Mouse (Mus musculus) brain, adult 2 months (tissue): ENCODE results near the gene Cib4.
A peak's percentile ranks its signal among the peaks of the same experiment; 100 is the strongest.

Source experiments
- DNase-seq: peaks from one replicate; pipeline ENCODE4 v3.0.0; 2011; ENCODE audit warnings: low read depth, low spot score

Gene Cib4

GRCm38 (mm10) chr5:30574367-30574766 is 28.7 kb upstream of the Cib4 start:
- DNase-seq, result peak; percentile 28

GRCm38 (mm10) chr5:30571820-30572219 is 26.2 kb upstream of the Cib4 start:
- no peak for DNase-seq

DNA sequence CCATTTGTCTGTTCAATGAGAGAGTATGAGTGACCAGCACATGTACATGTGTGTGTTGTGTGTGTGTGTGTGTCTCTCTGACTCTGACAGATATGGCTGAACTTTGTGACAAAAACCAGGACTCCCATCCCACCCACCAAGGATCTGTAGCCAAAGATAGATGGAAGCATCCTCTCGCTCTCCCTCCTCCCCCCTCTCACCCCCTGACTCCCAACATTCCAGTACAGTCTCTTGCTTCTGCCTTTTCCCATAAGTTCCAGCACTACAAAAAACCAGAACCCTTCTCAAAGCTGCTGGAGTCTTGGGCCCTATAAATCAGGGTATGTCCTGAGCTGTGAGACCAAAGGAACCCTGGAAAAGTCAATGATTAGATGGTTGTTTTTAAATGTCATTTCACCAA is 22.8 kb upstream of the Cib4 start:
- no peak for DNase-seq

DNA sequence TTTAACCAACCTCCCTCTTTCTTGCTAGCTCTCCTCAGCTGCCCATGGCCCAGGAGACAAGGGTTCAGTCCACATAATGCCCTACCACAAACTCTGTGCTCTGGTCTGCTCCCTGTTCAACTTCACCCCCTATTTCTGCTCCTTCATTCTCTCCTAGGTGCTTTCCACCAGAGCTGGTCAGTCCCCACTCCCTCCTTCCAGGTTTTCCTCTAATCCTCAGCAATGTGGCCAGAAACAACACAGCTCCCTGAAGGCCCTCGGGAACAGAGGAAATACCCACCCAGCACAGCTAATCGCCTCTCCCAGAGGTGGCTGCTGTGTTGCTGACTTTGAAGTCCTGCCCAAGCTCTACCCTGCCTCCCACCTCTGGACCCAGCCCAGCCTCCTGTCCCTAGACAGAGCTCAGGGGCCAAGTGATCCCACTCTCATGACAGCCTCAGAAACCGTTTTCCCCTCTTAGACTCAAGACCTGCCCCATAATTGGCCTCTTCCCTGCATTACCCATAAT is 14.4 kb upstream of the Cib4 start:
- DNase-seq, result no peak

DNA sequence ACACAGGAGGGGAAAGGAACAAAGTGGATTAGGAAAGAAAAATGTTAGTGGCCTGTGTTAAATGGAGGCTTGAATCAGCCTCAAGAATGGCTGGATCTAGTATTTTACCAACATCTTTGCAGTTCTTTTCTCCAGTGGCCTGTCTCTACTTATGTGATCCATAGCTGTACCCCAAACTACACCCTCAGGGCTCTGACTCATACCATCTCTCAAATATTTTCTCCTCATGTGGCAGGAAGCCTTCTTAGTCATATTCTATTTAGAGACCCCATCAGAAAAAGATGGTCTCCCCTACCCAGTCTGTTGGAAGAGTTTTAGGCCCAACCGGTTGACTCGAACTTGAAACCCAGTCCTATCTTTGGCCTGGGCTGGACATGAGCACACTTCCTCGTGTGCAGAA is 13.8 kb upstream of the Cib4 start:
- DNase-seq, result no peak

- no peak for DNase-seq
Measured at GRCm38 (mm10) chr5:30556284-30556683, 10.6 kb upstream of the Cib4 start.

DNA sequence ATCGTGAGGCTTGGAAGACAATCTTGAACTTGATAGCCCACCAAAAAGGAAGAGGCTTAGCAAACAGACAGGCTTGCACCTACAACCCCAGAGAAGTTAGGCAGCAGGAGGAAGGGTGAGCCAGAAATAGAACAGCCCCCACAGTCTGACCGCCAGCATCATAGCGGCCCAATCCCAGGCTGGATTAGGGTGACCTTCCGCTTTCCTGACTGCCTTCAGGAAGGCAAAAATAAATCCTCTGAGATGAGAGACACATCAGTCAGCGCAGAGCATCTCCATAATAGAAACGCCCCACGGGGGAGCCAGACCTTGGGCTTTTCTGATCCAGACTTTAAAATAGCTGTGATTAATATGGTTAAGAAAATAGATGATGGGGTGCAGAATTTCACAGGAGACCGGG is 9.3 kb upstream of the Cib4 start:
- no peak for DNase-seq

DNA sequence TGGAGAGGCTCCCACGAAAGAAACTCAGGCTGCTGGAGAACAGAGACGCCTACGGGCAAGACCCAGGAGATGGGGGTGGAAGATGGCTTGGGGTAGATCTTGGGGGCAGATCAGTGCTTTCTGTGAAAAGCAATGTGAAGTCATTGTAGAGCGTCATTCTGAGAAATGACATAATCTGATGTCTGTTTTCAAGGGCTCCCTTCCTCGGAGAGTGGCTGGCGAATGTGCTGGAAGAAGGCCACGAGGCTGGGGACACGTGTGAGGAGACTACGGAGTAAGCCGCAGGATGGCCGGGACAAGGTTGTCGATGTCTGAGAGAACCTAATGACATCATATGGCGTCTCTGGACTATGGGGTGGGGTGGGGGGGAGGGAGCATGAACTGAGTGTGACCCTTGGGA is 8.3 kb upstream of the Cib4 start:
- no peak for DNase-seq

DNA sequence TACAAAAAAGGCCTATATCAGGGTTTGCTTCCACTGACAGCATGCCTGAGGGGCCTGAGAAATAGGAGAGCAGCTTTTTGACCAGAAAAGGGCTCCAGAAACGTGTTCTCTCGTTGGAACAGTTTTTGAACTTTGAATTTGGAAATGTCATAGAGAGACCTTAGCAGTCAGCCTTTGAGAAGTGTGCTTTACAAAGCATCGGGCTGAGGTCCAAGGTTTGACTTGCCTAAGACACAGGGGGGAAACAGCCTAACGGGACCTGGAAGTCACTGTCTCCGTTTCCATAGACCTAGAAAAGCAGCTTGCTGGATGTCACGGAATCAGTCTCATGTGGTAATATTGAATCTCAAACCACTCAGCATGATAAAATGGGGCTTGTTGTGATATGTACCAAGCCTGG is 6.4 kb upstream of the Cib4 start:
- DNase-seq, result no peak

DNA sequence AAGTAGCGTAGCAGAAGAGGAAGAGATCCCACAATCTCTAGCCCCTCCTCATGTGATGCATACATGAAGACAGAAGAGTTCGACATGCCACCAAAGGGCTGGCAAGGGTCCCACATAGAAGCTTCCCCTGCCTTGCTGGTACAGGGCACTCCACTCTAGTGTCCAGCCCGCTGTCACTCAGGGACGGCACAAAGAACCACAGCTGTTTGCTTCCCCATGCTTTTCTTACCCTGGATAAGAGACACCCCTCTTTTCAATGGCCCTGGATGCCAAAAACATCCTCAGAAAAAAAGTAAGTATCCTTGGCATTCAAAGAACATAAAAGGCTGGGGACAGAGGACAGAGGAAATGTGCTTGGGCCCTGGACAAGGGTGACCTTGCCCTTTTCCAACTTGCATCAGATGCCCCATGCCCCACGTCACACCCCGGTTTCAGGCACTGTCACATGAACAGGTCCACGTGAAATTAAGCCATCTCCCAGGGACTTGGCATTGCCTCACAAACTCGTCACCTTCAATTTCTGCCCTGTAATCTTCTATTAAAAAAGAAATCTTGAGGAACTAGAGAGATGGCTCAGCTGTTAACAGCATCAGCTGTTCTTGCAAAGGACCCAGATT is 5.5 kb upstream of the Cib4 start:
- DNase-seq, result no peak

- peak; percentile 86 for DNase-seq
Measured at GRCm38 (mm10) chr5:30550334-30551021, 4.8 kb upstream of the Cib4 start.

GRCm38 (mm10) chr5:30548681-30549080 is 3.0 kb upstream of the Cib4 start:
- no peak for DNase-seq

DNA sequence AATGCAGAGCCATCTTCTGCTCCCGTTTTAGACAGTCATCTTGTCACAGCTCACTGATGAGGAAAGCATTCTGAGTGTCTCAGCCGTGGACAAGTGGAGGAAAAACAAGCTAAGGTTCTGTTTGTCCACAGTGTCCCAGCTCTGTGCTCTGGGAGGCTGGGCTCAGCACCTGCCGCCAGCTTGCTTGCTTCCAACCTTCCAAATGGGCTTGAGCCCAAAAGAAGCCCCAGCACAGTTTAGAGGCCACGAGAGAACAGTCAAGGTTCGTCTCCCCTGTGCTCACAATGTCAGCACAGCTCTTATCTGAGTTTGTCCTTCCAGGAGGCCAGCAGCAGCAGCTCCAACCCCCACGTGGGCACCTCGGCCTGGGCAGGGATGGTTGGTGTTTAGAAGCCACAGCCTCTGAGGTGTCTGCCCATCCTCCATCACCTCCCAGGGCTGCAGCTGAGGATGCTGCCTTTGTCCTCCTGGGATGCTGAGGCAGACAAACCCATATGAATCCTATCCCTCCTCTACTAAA is 9.5 kb downstream of the Cib4 start:
- DNase-seq, result no peak

DNA sequence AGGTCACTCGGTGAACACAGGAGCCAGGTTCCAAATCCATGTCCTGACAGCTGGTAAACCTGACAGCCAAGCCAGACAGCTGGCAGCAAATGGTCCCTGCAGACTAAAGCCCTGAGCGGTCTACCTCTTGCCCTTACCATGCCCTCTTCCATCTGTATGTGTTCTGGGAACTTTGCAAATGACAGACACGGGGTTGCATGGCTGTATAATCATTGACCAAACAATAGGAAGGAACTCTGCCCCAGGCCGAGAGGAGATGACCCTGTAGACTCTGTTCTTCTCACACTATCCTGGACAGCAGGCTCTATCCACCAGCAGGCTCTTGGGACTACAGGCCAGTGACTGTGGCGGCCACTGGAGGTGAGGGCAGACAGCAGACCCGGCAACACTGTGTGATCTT is 11.0 kb downstream of the Cib4 start:
- DNase-seq, result no peak

DNA sequence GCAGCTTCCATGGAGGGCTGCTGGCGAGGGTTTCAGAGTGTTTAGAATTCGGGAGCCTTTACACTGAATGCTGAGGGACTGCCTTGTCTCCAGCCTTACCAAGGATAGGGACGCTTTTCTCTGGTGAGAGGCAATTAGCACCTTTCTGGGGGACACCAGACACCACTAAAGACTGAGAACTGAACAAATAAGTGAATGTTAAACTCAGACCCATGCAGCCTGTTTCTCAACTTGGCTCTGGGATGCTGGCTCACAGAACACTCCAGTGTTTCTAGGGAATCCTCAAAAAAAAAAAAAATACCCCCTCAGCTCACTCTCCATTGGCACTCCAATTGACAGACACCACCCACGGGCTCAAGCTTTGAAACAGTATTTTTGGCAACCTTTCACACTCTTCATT is 16.7 kb downstream of the Cib4 start:
- DNase-seq, result no peak

DNA sequence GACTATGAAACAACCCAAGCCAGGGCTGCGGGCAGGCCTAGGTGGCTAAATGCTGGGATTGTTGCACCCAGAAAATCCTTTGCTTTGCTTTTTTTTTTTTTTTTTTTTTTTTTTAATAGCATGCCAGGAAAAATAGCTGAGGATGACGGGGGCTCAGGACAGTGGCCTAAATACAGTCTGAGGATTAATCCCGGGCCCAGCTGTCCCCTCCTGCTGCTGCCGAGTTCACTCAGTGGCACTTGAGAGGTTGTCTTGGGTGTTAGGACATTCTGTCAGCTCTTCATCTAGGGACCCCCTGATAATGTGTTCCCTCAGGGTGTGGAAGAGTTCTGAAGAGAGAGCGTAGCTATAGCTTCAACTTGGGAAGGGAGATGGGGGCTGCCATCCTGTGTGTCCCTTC is 18.5 kb downstream of the Cib4 start:
- DNase-seq, result no peak

DNA sequence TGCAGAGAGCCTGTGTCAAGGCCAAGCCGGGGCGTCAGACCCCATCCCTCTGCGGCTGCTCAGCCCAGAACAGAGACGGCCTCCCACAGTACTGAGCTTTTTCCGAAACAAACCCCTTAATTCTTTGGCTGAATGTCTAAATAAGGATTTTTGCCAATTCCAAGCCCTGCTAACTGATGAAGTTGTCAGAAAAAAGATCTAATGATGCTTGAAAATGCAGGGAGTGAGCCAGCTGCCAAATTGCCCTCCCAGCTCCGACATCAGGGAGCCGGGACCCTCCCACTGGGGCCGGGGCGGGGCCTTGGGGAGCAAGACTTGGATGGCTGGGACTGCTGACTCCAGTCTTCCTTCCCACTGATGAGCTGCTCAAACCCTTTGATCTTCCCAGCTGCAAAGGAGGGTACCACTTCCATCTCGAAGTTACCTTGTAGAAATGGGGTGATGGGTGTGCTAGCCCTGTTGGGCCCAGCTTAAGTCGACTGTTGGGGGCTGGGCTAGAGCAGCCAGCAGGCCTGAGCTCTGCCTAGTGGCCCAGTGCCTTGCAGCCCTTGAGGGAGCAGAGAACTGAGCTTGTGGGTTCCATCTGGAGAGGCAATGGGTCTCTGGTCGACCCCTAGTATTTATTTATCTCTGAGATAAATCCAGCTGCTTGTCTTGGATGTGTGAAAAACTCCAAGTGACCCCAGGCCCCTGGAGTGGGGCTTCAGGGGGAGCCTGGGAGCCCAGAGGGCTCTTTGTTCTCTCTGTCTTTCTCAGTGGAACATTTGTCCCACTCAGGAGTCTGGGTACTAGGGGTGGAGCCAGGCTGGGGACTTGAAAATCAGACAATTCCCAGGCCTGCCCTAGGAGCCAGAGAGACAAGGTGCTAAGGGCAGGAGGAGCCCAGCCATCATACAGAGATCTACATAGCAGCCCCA is 19.5 kb downstream of the Cib4 start:
- DNase-seq, result peak; percentile 34

- no peak for DNase-seq
Measured at GRCm38 (mm10) chr5:30524213-30524612, 21.4 kb downstream of the Cib4 start.

GRCm38 (mm10) chr5:30523131-30523530 is 22.5 kb downstream of the Cib4 start:
- no peak for DNase-seq

- DNase-seq, result no peak
Measured at GRCm38 (mm10) chr5:30522406-30522805, 23.2 kb downstream of the Cib4 start.

- DNase-seq, result no peak
Measured at GRCm38 (mm10) chr5:30520214-30520732, 25.4 kb downstream of the Cib4 start.

- peak; percentile 28 for DNase-seq
Measured at GRCm38 (mm10) chr5:30519494-30519893, 26.1 kb downstream of the Cib4 start.
